ENCODE assay signal across 8 mouse cellular contexts in genomic region chr5:142879318-142880175, GRCm38 (mm10). TPM values are rescaled to one million over a fixed set of nuclear protein-coding genes. Genes with fewer than 3 reads are reported as not detected.
DNase-seq lines count a peak whose midpoint lies in the region; ATAC-seq and TF ChIP-seq lines count a peak whose summit lies in the region.

No protein-coding gene starts in this region.

- no peak overlapping the region for H3K27ac ChIP-seq in forebrain, embryonic 13.5 days
- H3K27ac ChIP-seq in hindbrain, embryonic 10.5 days, result peak overlapping the region; percentile 73
- no peak overlapping the region for H3K27ac ChIP-seq in lung, postnatal 0 days (ENCODE audit: low read length)

- WGBS in forebrain, embryonic 13.5 days, result 71% methylated on average over 8 of the region's 8 CpGs
- 72% methylated on average over 8 of the region's 8 CpGs for WGBS in hindbrain, embryonic 10.5 days
- WGBS in lung, postnatal 0 days, result 55% methylated on average over 8 of the region's 8 CpGs

- no peak overlapping the region for H3K4me2 ChIP-seq in forebrain, embryonic 13.5 days
- no peak overlapping the region for H3K4me2 ChIP-seq in lung, postnatal 0 days (replicated peaks; ENCODE audit: low read depth, low read length)

- H3K4me3 ChIP-seq in G1E (ENCODE audit: low read depth, low read length), result no peak overlapping the region
- no peak overlapping the region for H3K4me3 ChIP-seq in forebrain, embryonic 13.5 days
- no peak overlapping the region for H3K4me3 ChIP-seq in hindbrain, embryonic 10.5 days
- H3K4me3 ChIP-seq in lung, postnatal 0 days (ENCODE audit: low read depth, low read length), result no peak overlapping the region

- peak; percentile 78 for DNase-seq in G1E (ENCODE audit: low spot score)
- DNase-seq in hindbrain, embryonic 10.5 days (ENCODE audit: low spot score), result peak; percentile 80
- peak; percentile 74 to 87 for DNase-seq in layer of hippocampus, adult 8-10 months (ENCODE audit: low spot score in 2 of 2)
- DNase-seq in lung, postnatal 0 days (ENCODE audit: low spot score), result peak; percentile 92
- DNase-seq in retina, embryonic 14.5 days (ENCODE audit: low spot score), result peak; percentile 95
- peak; percentile 89 for DNase-seq in thymus, postnatal 14 days

- H3K9me3 ChIP-seq in G1E (replicated peaks), result no peaks in the 10 kb centered on the region
- H3K9me3 ChIP-seq in forebrain, embryonic 13.5 days (replicated peaks), result no peaks in the 10 kb centered on the region
- no peaks in the 10 kb centered on the region for H3K9me3 ChIP-seq in hindbrain, embryonic 10.5 days
- H3K9me3 ChIP-seq in lung, postnatal 0 days (ENCODE audit: low read length), result no peaks in the 10 kb centered on the region

- H3K9ac ChIP-seq in forebrain, embryonic 13.5 days, result 0 out of 2 replicates have a peak overlapping the region, but pooled peaks have one; percentile 9
- H3K9ac ChIP-seq in lung, postnatal 0 days (replicated peaks; ENCODE audit: low read depth), result no peak overlapping the region

- TF ChIP-seq CTCF in G1E (IDR thresholded peaks at IDR 0.05; ENCODE audit: low read depth, low read length), result peak; percentile 92
- peak; percentile 97 for TF ChIP-seq CTCF in lung, postnatal 0 days (IDR thresholded peaks at IDR 0.05)

- TF ChIP-seq EP300 in lung, postnatal 0 days (IDR thresholded peaks at IDR 0.05), result no peak

- peaks cover 95% of the 10 kb centered on the region for H3K36me3 ChIP-seq in G1E (replicated peaks)
- H3K36me3 ChIP-seq in forebrain, embryonic 13.5 days (ENCODE audit: poor library complexity, severe bottlenecking), result peaks cover 55% of the 10 kb centered on the region
- H3K36me3 ChIP-seq in hindbrain, embryonic 10.5 days, result peaks cover 78% of the 10 kb centered on the region
- 0 out of 2 replicates have a peak, but pooled peaks cover 4% of the 10 kb centered on the region for H3K36me3 ChIP-seq in lung, postnatal 0 days (ENCODE audit: insufficient read depth, low read length)

- peak; percentile 64; the same call in 1 of the 2 replicates for ATAC-seq in G1E (ENCODE audit: extremely low read depth, insufficient number of reproducible peaks, low FRiP score, poor library complexity, severe bottlenecking)
- peak; percentile 69 for ATAC-seq in cerebellum, adult (ENCODE audit: insufficient number of reproducible peaks, low FRiP score, low TSS enrichment)
- ATAC-seq in forebrain, embryonic 13.5 days, result peak; percentile 73
- peak; percentile 76 for ATAC-seq in lung, postnatal 0 days

- no peaks in the 10 kb centered on the region for H3K27me3 ChIP-seq in G1E (ENCODE audit: insufficient read depth, low read length)
- no peaks in the 10 kb centered on the region for H3K27me3 ChIP-seq in forebrain, embryonic 13.5 days
- no peaks in the 10 kb centered on the region for H3K27me3 ChIP-seq in hindbrain, embryonic 10.5 days (ENCODE audit: insufficient read depth, poor library complexity, severe bottlenecking)
- no peaks in the 10 kb centered on the region for H3K27me3 ChIP-seq in lung, postnatal 0 days (replicated peaks; ENCODE audit: insufficient read depth, low read length)

- peaks cover 45% of the 10 kb centered on the region for H3K4me1 ChIP-seq in G1E (ENCODE audit: insufficient read depth, low read depth, low read length)
- H3K4me1 ChIP-seq in forebrain, embryonic 13.5 days, result peaks cover 40% of the 10 kb centered on the region
- H3K4me1 ChIP-seq in hindbrain, embryonic 10.5 days (replicated peaks), result peaks cover 35% of the 10 kb centered on the region
- H3K4me1 ChIP-seq in lung, postnatal 0 days (ENCODE audit: insufficient read depth, low read depth, low read length), result no peaks in the 10 kb centered on the region

RNA-seq across cellular contexts. Expression of gene Fbxl18, which starts 15.7 kb away (rescaled TPM):
- total RNA-seq in G1E (2014; fragmentation: Nextera tagmentation), result 10.8 and 16.2 TPM in 2 replicates
- 4.6 and 5.5 TPM in 2 replicates for total RNA-seq in G1E (2017)
- polyA plus RNA-seq in G1E (2012), result 14.8 and 21.3 TPM in 2 replicates
- polyA plus RNA-seq in forebrain, embryonic 13.5 days (2015; fragmentation: Nextera tagmentation; extraction: Ambion mirVana), result 30.7 and 35.1 TPM in 2 replicates
- polyA plus RNA-seq in hindbrain, embryonic 10.5 days (2016; fragmentation: Nextera tagmentation; extraction: Ambion mirVana), result 23.8 and 24.2 TPM in 2 replicates
- 10 to 100 TPM; 32.3 to 41.1 (median 33.8) TPM for total RNA-seq in layer of hippocampus, adult 8-10 months (2022)
- polyA plus RNA-seq in lung, postnatal 0 days (2015; fragmentation: Nextera tagmentation; extraction: Ambion mirVana), result 6.3 and 7.9 TPM in 2 replicates

RNA-seq across cellular contexts. Expression of gene Actb, which starts 27.0 kb away (rescaled TPM):
- 5,110 and 5,465 TPM in 2 replicates for total RNA-seq in G1E (2014; fragmentation: Nextera tagmentation)
- total RNA-seq in G1E (2017), result 4,783 and 4,919 TPM in 2 replicates
- polyA plus RNA-seq in G1E (2012), result 1,879 and 3,214 TPM in 2 replicates
- 15,903 and 18,325 TPM in 2 replicates for polyA plus RNA-seq in forebrain, embryonic 13.5 days (2015; fragmentation: Nextera tagmentation; extraction: Ambion mirVana)
- 14,349 and 15,462 TPM in 2 replicates for polyA plus RNA-seq in hindbrain, embryonic 10.5 days (2016; fragmentation: Nextera tagmentation; extraction: Ambion mirVana)
- total RNA-seq in layer of hippocampus, adult 8-10 months (2022), result 1,000 to 10,000 TPM; 2,836 to 3,420 (median 3,105) TPM
- polyA plus RNA-seq in lung, postnatal 0 days (2015; fragmentation: Nextera tagmentation; extraction: Ambion mirVana), result 18,716 and 19,008 TPM in 2 replicates
